Mouse (Mus musculus) bone marrow, adult 2 months (tissue): ENCODE measurements at regions not wholly inside any gene's neighbourhood (a gene's known extent, or its start where the extent isn't known, plus 50 kb on each side); places are given as distances from the start of the nearest gene placed in this dataset.

Source experiments
- H3K27ac ChIP-seq: fragments of 200-500 bp; 2 replicates; pipeline ENCODE4 v1.5.1; 2012; ENCODE audit warnings: low read depth, mild to moderate bottlenecking, control low read depth, inconsistent platforms, low read length; ENCODE audit not compliant: control insufficient read depth, poor library complexity, insufficient read depth
- H3K4me1 ChIP-seq: fragments of 200-500 bp; 2 replicates; pipeline ENCODE4 v1.6.1; 2011; ENCODE audit warnings: low read length; ENCODE audit not compliant: control insufficient read depth, insufficient read depth
- H3K4me3 ChIP-seq: fragments of 200-500 bp; replicated peaks from 2 replicates; pipeline ENCODE3; 2011; ENCODE audit warnings: mild to moderate bottlenecking, low read depth, low read length, control low read depth; ENCODE audit not compliant: control insufficient read depth
- CTCF ChIP-seq: fragments of 200-500 bp; IDR thresholded peaks from 2 replicates; pipeline ENCODE4 v1.5.1; 2011; ENCODE audit warnings: low read length, control low read depth; ENCODE audit not compliant: control insufficient read depth, insufficient read depth
- POLR2A ChIP-seq: fragments of 200-500 bp; IDR thresholded peaks from 2 replicates; pipeline ENCODE4 v1.6.1; 2011; ENCODE audit warnings: low read depth, mild to moderate bottlenecking, control low read depth, low read length, borderline replicate concordance; ENCODE audit not compliant: control insufficient read depth
- WGBS: fragments of 180-500 bp; shearing (Covaris S2); methylation state at CpG from one replicate; pipeline ENCODE4 v1.1.7; 2018; 5-methylcytosine and 5-hydroxymethylcytosine counted together

GRCm38 (mm10) chr15:25284354-25285199 is 129.0 kb downstream of the Basp1 start:
- TF ChIP-seq CTCF (no peak), POLR2A (no peak)
- Histone ChIP-seq H3K4me3 (no peak overlapping the region), H3K27ac (no peak overlapping the region), H3K4me1 (no peaks in the 10 kb centered on the region; the same call in 1 of the 2 replicates)
- WGBS: 82% methylated on average over 17 of the region's 17 CpGs

- H3K27ac ChIP-seq: no peak overlapping the region
- no peak for TF ChIP-seq POLR2A
- TF ChIP-seq CTCF: no peak
- H3K4me1 ChIP-seq: no peaks in the 10 kb centered on the region; the same call in 1 of the 2 replicates
- H3K4me3 ChIP-seq: no peak overlapping the region
- 88% methylated on average over 2 of the region's 2 CpGs for WGBS
These were observed 129.9 kb downstream of the Basp1 start for GRCm38 (mm10) chr15:25283713-25284112.

- TF ChIP-seq POLR2A (no peak), CTCF (no peak)
- 29% methylated on average over 9 of the region's 9 CpGs for WGBS
- H3K4me3 ChIP-seq: no peak overlapping the region
- no peak overlapping the region for H3K27ac ChIP-seq
- H3K4me1 ChIP-seq: no peaks in the 10 kb centered on the region
These were observed 131.2 kb downstream of the Basp1 start for GRCm38 (mm10) chr15:25282346-25282745.

- H3K27ac ChIP-seq: no peak overlapping the region
- H3K4me3 ChIP-seq: no peak overlapping the region
- TF ChIP-seq POLR2A (no peak), CTCF (no peak)
- no peaks in the 10 kb centered on the region for H3K4me1 ChIP-seq
These were observed 131.6 kb downstream of the Basp1 start for GRCm38 (mm10) chr15:25281942-25282341.

- H3K27ac ChIP-seq: no peak overlapping the region
- TF ChIP-seq POLR2A: no peak
- TF ChIP-seq CTCF: no peak
- H3K4me3 ChIP-seq: no peak overlapping the region
- WGBS: 68% methylated on average over 6 of the region's 6 CpGs
- H3K4me1 ChIP-seq: no peaks in the 10 kb centered on the region
These were observed 135.0 kb downstream of the Basp1 start for GRCm38 (mm10) chr15:25278317-25279156.

- TF ChIP-seq CTCF (no peak), POLR2A (no peak)
- no peaks in the 10 kb centered on the region for H3K4me1 ChIP-seq
- H3K4me3 ChIP-seq: no peak overlapping the region
- H3K27ac ChIP-seq: no peak overlapping the region
- WGBS: 86% methylated on average over 5 of the region's 5 CpGs
These were observed 137.3 kb downstream of the Basp1 start for GRCm38 (mm10) chr15:25276227-25276626.

- no peak for TF ChIP-seq POLR2A
- WGBS: 79% methylated on average over 5 of the region's 5 CpGs
- no peak overlapping the region for H3K4me3 ChIP-seq
- peaks cover 2% of the 10 kb centered on the region for H3K4me1 ChIP-seq
- H3K27ac ChIP-seq: no peak overlapping the region
These were observed 141.7 kb downstream of the Basp1 start for GRCm38 (mm10) chr15:25271886-25272285.

- TF ChIP-seq POLR2A: no peak
- TF ChIP-seq CTCF: no peak
- 84% methylated on average over 10 of the region's 10 CpGs for WGBS
- no peak overlapping the region for H3K27ac ChIP-seq
- H3K4me3 ChIP-seq: no peak overlapping the region
- peaks cover 2% of the 10 kb centered on the region for H3K4me1 ChIP-seq
These were observed 143.2 kb downstream of the Basp1 start for GRCm38 (mm10) chr15:25270349-25270748.
